Comparison of ENCODE assay signal across 16 mouse cellular contexts in genomic region chr5:116007723-116008122, GRCm38 (mm10). TPM values are rescaled to one million over a fixed set of nuclear protein-coding genes. Genes with fewer than 3 reads are reported as not detected.
DNase-seq lines count a peak whose midpoint lies in the region; ATAC-seq lines count a peak whose summit lies in the region.
"Had no signal": no experiment of that assay in that cellular context is flagged by ENCODE, and none has a peak within 500 bp of the region (broad histone marks: within the 10 kb centered on the region; RNA-seq: fewer than 3 reads in every experiment).

No protein-coding gene starts in this region.

- H3K9me3 ChIP-seq in liver, embryonic 12.5 days (replicated peaks) = no peaks in the 10 kb centered on the region
- no peaks in the 10 kb centered on the region for H3K9me3 ChIP-seq in kidney, embryonic 16.5 days (ENCODE audit: low read length)
- H3K9me3 ChIP-seq: heart, embryonic 10.5 days; limb, embryonic 12.5 days; neural tube, embryonic 13.5 days had no signal

- 0 out of 2 replicates have a peak, but pooled peaks have one; percentile 13 for ATAC-seq in liver, embryonic 12.5 days
- ATAC-seq in kidney, embryonic 16.5 days (ENCODE audit: low FRiP score, low TSS enrichment) = peak; percentile 33; the same call in 1 of the 2 replicates
- ATAC-seq: forebrain, embryonic 14.5 days had no signal

- H3K9ac ChIP-seq in liver, embryonic 12.5 days = no peak overlapping the region
- no peak overlapping the region for H3K9ac ChIP-seq in kidney, embryonic 16.5 days (replicated peaks; ENCODE audit: low read length)
- H3K9ac ChIP-seq: limb, embryonic 12.5 days; neural tube, embryonic 13.5 days had no signal

- peaks cover 28% of the 10 kb centered on the region for H3K4me1 ChIP-seq in liver, embryonic 12.5 days
- H3K4me1 ChIP-seq in kidney, embryonic 16.5 days (ENCODE audit: insufficient read depth, low read length) = peaks cover 19% of the 10 kb centered on the region

- H3K4me3 ChIP-seq in liver, embryonic 12.5 days = no peak overlapping the region
- H3K4me3 ChIP-seq in kidney, embryonic 16.5 days (ENCODE audit: low read length) = 0 out of 2 replicates have a peak overlapping the region, but pooled peaks have one; percentile 2
- H3K4me3 ChIP-seq: gastrocnemius, adult 2 months; heart, embryonic 10.5 days; limb, embryonic 12.5 days; neural tube, embryonic 13.5 days had no signal

- WGBS in liver, embryonic 12.5 days (ENCODE audit: insufficient replicate concordance) = 77% methylated on average over 13 of the region's 13 CpGs
- 76% methylated on average over 13 of the region's 13 CpGs for WGBS in kidney, embryonic 16.5 days

- H3K4me2 ChIP-seq in liver, embryonic 12.5 days = no peak overlapping the region
- H3K4me2 ChIP-seq in kidney, embryonic 16.5 days (replicated peaks; ENCODE audit: low read depth, low read length) = no peak overlapping the region
- H3K4me2 ChIP-seq: limb, embryonic 12.5 days; neural tube, embryonic 13.5 days had no signal

- DNase-seq in liver (no peak), ZHBTc4 (ENCODE audit: low read depth, low spot score) (peak; percentile 92)
- DNase-seq in lung, postnatal 4 days = peak; percentile 12 to 52
- no peak for DNase-seq in spleen, adult 18-20 months
- no peak for DNase-seq in thymus, postnatal 14 days
- no peak for DNase-seq in left cerebral cortex, adult 9 months (ENCODE audit: low spot score in 2 of 2)
- DNase-seq: B cell, adult 2 months; cerebellum, adult 18-20 months; gastrocnemius, adult 2 months; thymus, adult 18-20 months had no signal

- H3K27ac ChIP-seq in liver, embryonic 12.5 days = no peak overlapping the region
- peak overlapping the region; percentile 67 for H3K27ac ChIP-seq in kidney, embryonic 16.5 days (ENCODE audit: low read length)
- H3K27ac ChIP-seq: gastrocnemius, adult 2 months; heart, embryonic 10.5 days; limb, embryonic 12.5 days; neural tube, embryonic 13.5 days had no signal

- peaks cover 59% of the 10 kb centered on the region for H3K36me3 ChIP-seq in liver, embryonic 12.5 days
- H3K36me3 ChIP-seq in kidney, embryonic 16.5 days (ENCODE audit: insufficient read depth, low read length) = peaks cover 4% of the 10 kb centered on the region

- H3K27me3 ChIP-seq in liver, embryonic 12.5 days (replicated peaks) = no peaks in the 10 kb centered on the region
- no peaks in the 10 kb centered on the region for H3K27me3 ChIP-seq in kidney, embryonic 16.5 days (ENCODE audit: insufficient read depth, low read length)
- H3K27me3 ChIP-seq: limb, embryonic 12.5 days; neural tube, embryonic 13.5 days had no signal

RNA-seq across cellular contexts. Expression of gene Prkab1, which starts 16.6 kb away (rescaled TPM):
- polyA plus RNA-seq in liver, embryonic 12.5 days (2016; fragmentation: Nextera tagmentation; extraction: Ambion mirVana) = 106 and 110 TPM in 2 replicates
- 83.5 and 92.1 TPM in 2 replicates for polyA plus RNA-seq in kidney, embryonic 16.5 days (2015; fragmentation: Nextera tagmentation; extraction: Ambion mirVana)

Comparison
In these comparisons a context has a peak if more than half of its experiments do, and no peak if none do; other contexts are left out.
1. DNase-seq: peak in ZHBTc4 (single experiment) and lung, postnatal 4 days (2 of 2); none in liver (single experiment), spleen, adult 18-20 months (0 of 2), thymus, postnatal 14 days (single experiment) and left cerebral cortex, adult 9 months (0 of 2).